Mouse (Mus musculus): Measurements from ENCODE around the gene Cmtm4.
"Not testable (repeated sequence)": the region's sequence is repeated elsewhere in the genome, so short reads cannot be mapped to it uniquely, and the experiment has no call there.

- TF ChIP-seq CTCF (IDR thresholded peaks at IDR 0.05; ENCODE audit: low read depth, low read length); EP300 (IDR thresholded peaks at IDR 0.05; ENCODE audit: insufficient read depth, low read depth, low read length): not testable (repeated sequence)
These were observed 94.0 kb downstream of the Cmtm4 start for GRCm38 (mm10) chr8:104301577-104301976.
